Mouse (Mus musculus) CD4-positive, CD25-positive, alpha-beta regulatory T cell, adult 4 months (primary cell): ENCODE measurements at regions not wholly inside any gene's neighbourhood (a gene's known extent, or its start where the extent isn't known, plus 50 kb on each side); places are given as distances from the start of the nearest gene placed in this dataset.

Experiments
- ATAC-seq: one replicate; pipeline ENCODE4 v1.8.0; 2017

- ATAC-seq: no peak
Observed at GRCm38 (mm10) chr15:61489731-61490130, 566.9 kb upstream of the A1bg start.

- peak; percentile 91 for ATAC-seq
Observed at GRCm38 (mm10) chr15:61481861-61482260, 559.0 kb upstream of the A1bg start.

GRCm38 (mm10) chr15:61473900-61474299, 551.1 kb upstream of the A1bg start:
- no peak for ATAC-seq

GRCm38 (mm10) chr15:61455042-61455441, 532.2 kb upstream of the A1bg start:
- peak; percentile 47 for ATAC-seq

- ATAC-seq: no peak
Observed at GRCm38 (mm10) chr15:61454350-61454671, 531.5 kb upstream of the A1bg start.

GRCm38 (mm10) chr15:61453656-61454349, 531.0 kb upstream of the A1bg start:
- ATAC-seq: no peak

DNA sequence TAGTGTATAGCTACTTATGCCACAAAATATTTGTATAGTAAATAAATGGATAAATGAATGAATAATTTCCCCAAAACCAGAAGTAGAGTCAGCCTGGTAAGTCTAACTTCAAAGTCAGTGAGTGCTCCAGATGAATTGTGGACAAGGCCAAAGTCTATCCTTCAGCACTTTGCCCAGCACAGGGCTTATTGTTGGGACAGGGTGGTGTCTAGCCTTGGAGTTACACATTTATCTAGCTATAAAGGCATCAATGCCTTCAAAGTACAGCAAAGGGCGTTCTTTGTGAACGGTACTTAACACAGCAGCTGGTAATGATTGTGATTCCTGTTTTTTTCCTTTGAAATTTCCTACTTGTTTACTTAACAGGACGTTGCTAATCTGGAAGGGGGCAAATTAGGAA, 527.4 kb upstream of the A1bg start:
- no peak for ATAC-seq

DNA sequence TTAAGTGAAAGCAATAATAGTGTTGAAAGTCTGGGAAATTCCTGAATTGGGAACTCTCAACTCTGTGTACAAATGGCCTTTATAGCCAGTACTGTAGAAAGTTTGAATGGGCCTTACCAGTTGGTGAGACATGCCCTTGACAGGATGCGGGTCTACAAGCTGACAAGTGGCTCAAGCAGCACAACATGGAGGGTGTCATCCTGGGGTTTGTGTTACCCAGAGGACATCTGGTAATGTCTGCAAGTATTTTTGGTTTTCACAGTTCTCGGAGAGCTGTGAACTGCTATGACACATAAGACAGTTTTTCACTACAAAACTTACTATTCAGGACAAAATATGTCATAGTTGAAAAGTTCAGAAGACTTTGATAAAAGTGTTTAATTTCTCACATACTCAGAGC, 525.7 kb upstream of the A1bg start:
- no peak for ATAC-seq

DNA sequence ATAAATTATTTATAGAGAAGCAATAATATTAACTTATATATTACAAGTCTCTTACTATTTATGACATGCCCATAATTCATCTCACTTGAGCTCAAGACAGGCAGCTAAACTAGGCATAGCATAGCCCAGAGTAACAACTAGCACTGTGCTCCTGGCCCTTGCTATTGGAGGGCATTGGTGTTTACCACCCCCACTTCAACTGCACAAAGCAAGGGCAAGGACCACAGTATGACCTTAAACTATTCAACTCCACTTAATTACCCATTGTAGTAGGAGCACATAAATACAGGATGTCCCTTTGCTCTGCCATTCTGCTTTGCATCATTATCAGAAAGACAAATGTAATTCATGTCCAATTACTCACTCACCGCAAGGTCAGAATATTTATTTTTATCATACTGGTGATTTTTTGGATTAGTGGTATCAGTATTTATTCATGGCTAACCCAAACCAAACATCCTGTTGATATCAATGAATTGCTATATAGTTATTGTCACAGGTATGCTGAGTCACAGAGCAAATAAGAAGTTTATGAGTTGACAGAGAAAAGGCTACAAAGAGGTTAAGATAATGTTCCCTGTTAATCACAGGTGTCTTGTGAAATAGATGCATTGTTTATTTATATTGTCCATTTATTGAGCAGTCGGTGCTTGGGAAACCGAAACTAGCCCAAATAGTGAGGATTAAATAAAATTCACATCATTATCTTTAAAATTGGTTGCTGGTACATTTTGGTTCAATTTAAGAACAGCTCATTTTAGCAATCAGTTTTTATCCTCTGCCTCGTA, 523.4 kb upstream of the A1bg start:
- ATAC-seq: no peak

DNA sequence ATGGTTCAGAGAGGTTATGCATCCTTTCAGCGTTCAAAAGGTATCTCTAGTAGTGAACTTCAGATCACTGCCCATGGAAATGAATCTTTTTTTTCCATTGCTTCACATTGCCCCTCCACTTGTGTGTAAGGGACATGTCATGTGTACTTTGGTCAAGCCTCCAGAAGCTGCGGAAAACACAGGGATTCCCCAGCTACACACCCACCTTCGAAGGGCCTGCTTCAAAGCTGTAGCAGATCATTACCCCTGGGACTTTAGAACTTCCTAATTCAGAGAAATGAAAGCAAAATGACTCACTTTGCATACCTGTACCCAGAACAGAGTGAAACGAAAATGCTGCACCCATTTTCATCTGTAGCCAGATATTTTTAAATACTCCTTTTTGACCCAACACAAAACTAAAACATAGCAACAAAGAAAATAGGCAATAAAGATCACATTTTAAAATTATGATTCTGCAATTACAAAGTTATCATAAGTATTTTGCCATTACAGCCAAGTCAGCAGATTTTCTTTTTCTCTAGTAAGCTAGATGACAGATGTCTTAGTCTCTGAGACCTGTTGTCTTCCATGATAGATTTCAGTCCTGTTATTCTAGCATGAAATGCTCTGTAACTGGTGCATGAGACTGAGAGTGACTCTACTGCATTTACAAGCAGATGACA, 519.1 kb upstream of the A1bg start:
- peak; percentile 38 for ATAC-seq

- ATAC-seq: no peak
Observed at GRCm38 (mm10) chr15:61441012-61441411, 518.2 kb upstream of the A1bg start.

DNA sequence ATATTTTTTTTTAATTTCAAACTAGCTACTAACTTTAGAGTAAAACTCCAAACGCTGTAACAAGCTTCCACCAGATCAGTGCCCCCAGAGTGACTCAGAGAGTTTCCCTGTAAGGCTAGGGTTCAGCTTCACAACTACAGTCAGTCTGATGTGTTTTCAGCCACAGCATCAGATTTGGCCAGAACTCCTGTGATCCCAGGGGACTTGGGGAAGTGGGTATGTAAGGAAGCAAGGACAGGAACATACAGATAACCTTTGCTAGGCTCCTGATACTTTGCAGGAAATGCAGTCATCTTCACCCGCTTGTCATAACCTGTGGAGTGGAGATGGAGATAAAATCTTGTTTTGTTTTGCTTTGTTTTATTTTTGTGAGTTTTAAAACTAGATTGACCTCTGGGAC, 517.5 kb upstream of the A1bg start:
- ATAC-seq: peak; percentile 42

DNA sequence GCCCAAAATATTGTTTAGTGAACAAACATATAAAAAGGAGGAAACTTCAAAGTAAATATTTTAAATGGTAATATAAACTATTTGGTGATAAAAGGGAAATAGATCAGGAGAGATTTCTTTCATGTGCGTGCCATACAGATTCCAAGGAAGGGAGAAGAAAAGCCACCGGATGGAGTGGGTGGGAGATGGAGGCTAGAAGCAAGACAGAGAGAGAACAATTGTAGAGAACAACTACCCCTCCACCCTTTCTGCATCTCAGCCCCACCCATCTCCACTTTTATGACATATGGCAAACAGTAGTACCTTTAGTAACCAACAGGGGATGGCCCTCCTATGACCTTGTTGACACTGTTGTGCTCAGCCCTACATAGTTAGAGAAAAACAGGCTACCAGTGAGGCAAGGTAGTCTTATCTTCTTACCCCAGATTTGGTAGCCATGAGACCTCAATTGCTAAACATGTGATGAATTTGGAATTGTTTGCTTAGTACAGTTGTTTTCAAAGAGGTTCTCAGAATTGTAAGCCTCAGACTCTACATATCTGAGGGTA, 516.9 kb upstream of the A1bg start:
- ATAC-seq: peak; percentile 68

- ATAC-seq: peak; percentile 83
Observed at GRCm38 (mm10) chr15:61428818-61429415, 506.1 kb upstream of the A1bg start.

GRCm38 (mm10) chr15:61422989-61423388, 500.2 kb upstream of the A1bg start:
- peak; percentile 68 for ATAC-seq

DNA sequence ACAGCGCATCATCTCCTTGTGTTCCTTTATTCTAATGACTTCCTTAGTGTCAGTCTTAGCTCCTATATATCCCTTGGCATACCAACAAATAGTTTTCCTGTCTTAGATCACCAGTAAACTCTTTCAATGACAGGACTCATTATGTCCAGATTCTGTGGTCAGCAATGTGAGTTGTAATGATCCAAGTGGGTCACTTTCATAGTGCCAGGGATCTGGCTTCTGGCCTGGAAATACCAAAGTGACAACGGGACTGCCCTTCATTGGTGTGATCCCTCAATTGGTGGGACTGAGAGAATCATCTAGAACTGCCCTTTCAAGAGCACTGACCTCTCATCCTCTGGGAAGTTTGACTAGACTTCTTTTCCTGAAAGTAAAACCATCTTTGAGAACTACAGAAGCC, 494.7 kb upstream of the A1bg start:
- no peak for ATAC-seq

GRCm38 (mm10) chr15:61416841-61417240, 494.0 kb upstream of the A1bg start:
- ATAC-seq: no peak

GRCm38 (mm10) chr15:61415626-61416025, 492.8 kb upstream of the A1bg start:
- ATAC-seq: peak; percentile 70

DNA sequence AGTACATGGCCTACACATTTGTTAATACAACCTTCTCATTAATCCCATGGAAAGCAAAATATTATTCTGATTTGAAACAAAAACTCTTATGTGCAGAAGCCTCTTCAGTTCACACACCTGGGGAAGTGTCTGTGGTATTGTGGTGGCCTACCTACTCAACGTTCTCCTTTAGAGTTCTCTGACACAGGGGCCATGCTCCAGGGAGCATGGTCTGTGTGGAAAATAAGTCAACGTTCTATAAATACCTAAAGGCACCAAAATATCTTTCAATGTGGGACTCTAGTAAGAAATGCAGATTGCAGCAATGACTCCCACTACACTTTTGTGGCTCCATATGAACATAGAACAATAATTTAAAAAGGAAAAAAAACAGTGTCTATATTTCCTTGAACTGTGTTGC, 489.0 kb upstream of the A1bg start:
- ATAC-seq: no peak

- no peak for ATAC-seq
Observed at GRCm38 (mm10) chr15:61410789-61411188, 488.0 kb upstream of the A1bg start.

GRCm38 (mm10) chr15:61408621-61409020, 485.8 kb upstream of the A1bg start:
- peak; percentile 87 for ATAC-seq

- ATAC-seq: peak; percentile 66
Observed at GRCm38 (mm10) chr15:61400720-61401119, 477.9 kb upstream of the A1bg start.

GRCm38 (mm10) chr15:61399971-61400370, 477.2 kb upstream of the A1bg start:
- no peak for ATAC-seq
